Mouse (Mus musculus) hindbrain, embryonic 14.5 days (tissue): ENCODE measurements around the gene Hebp2. TPM values are rescaled to one million over a fixed set of nuclear protein-coding genes. Genes with fewer than 3 reads are reported as not detected.

Source experiments
- ATAC-seq: fragments of 200-750 bp; cut with Nextera tagmentation; 2 replicates; pipeline ENCODE4 v1.8.0; 2017; ENCODE audit warnings: moderate number of reproducible peaks, mild to moderate bottlenecking, moderate TSS enrichment, moderate library complexity; ENCODE audit not compliant: low FRiP score
- DNase-seq: peaks from one replicate; pipeline ENCODE4 v3.0.0-alpha.2; 2015; ENCODE audit warnings: low spot score
- H3K27ac ChIP-seq: fragments of 300-500 bp; sonication (generic); 2 replicates; pipeline ENCODE4 v1.5.1; 2014; ENCODE audit warnings: mild to moderate bottlenecking, moderate library complexity
- H3K27me3 ChIP-seq: fragments of 300-500 bp; sonication (generic); 2 replicates; pipeline ENCODE4 v1.6.1; 2014; ENCODE audit warnings: mild to moderate bottlenecking, low read length, mixed read lengths; ENCODE audit not compliant: control insufficient read depth, insufficient read depth
- H3K36me3 ChIP-seq: fragments of 300-500 bp; sonication (generic); replicated peaks from 2 replicates; pipeline ENCODE4 v1.6.1; 2014; ENCODE audit not compliant: control insufficient read depth, insufficient read depth
- H3K4me1 ChIP-seq: fragments of 300-500 bp; sonication (generic); replicated peaks from 2 replicates; pipeline ENCODE4 v1.6.1; 2014; ENCODE audit warnings: antibody characterized with exemption, low read length, mixed read lengths; ENCODE audit not compliant: control insufficient read depth, insufficient read depth
- H3K4me2 ChIP-seq: fragments of 300-500 bp; sonication (generic); replicated peaks from 2 replicates; pipeline ENCODE4 v1.6.1; 2014; ENCODE audit warnings: mild to moderate bottlenecking, moderate library complexity
- H3K4me3 ChIP-seq: fragments of 300-500 bp; sonication (generic); replicated peaks from 2 replicates; pipeline ENCODE4 v1.5.1; 2014; ENCODE audit warnings: mild to moderate bottlenecking, low read length
- H3K9ac ChIP-seq: fragments of 300-500 bp; sonication (generic); 2 replicates; pipeline ENCODE4 v1.6.1; 2014
- H3K9me3 ChIP-seq: fragments of 300-500 bp; sonication (generic); 2 replicates; pipeline ENCODE4 v1.6.1; 2016; ENCODE audit warnings: low read length; ENCODE audit not compliant: control insufficient read depth
- WGBS: fragments of 180-500 bp; shearing (Covaris S2); extraction: QIAGEN DNeasy Blood & Tissue Kit; methylation state at CpG from one replicate; pipeline ENCODE4 v1.1.7; 2014; 5-methylcytosine and 5-hydroxymethylcytosine counted together
- polyA plus RNA-seq: library from polyadenylated mRNA; unstranded; fragments of >200 nt; fragmentation: Nextera tagmentation; extraction: Ambion mirVana; gene quantifications from 2 replicates; pipeline ENCODE4 v1.2.1, GENCODE M21; 2014

The Hebp2 gene
- polyA plus RNA-seq, 1 experiment from 2014 or later: 13.5 TPM

GRCm38 (mm10) chr10:18501997-18502396 lies 43.9 kb downstream of the Hebp2 start:
- Histone ChIP-seq H3K36me3 (peaks cover 29% of the 10 kb centered on the region), H3K9ac (no peak overlapping the region), H3K4me3 (no peak overlapping the region), H3K27ac (no peak overlapping the region), H3K4me1 (peaks cover 17% of the 10 kb centered on the region), H3K27me3 (no peaks in the 10 kb centered on the region), H3K4me2 (no peak overlapping the region), H3K9me3 (no peaks in the 10 kb centered on the region)
- no peak for DNase-seq
- no peak for ATAC-seq
- WGBS: 63% methylated on average over 3 of the region's 3 CpGs

DNA sequence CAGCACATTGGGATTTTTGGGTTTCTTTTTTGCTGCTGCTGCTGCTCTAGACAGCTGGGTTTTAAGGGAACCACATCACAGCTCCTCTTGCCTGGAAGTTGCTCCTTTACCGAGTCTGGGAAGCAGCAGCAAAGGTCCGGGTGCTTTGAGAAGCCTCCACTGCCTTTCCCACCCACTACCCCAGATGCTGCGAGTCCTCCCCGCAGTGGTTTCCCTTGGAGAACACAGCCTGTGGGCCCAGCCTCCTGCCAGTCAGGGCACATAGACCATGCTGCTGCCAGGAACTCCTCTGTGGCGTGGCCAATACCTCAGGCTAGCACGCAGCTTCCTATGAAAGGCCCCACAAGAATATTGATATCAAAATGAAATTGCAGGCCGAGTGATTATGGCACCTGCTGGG lies 48.8 kb downstream of the Hebp2 start:
- ATAC-seq: no peak; the same call in 1 of the 2 replicates

DNA sequence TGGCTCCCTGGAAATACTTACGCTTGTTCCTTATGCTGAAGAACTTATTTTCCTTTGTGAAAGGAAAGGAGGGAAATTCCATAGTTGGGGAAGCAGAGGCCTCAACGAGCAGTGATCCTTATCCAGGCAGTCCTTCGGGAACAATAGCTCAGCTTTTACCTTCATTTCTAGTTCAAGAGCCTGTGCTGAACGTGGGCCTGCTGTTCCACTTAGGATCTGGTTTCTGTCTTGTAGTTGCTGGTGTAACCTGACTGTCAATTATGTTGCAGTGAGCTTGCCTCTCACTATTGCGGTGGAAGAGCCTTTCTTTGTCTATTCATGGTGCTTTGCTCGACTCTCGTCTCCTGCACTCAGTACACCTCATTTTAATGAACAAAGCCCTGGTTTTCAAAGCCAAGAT lies 51.6 kb downstream of the Hebp2 start:
- H3K9ac ChIP-seq: no peak overlapping the region
- 50% methylated on average over 7 of the region's 7 CpGs for WGBS
- DNase-seq: no peak
- no peak for ATAC-seq
- H3K27ac ChIP-seq: no peak overlapping the region
- no peak overlapping the region for H3K4me3 ChIP-seq
- H3K4me2 ChIP-seq: no peak overlapping the region
- H3K4me1 ChIP-seq: no peaks in the 10 kb centered on the region
- H3K36me3 ChIP-seq: peaks cover 15% of the 10 kb centered on the region
- H3K27me3 ChIP-seq: no peaks in the 10 kb centered on the region
- H3K9me3 ChIP-seq: no peaks in the 10 kb centered on the region

More for the DNA sequence above, 48.8 kb downstream of the Hebp2 start:
- Histone ChIP-seq H3K27ac (no peak overlapping the region), H3K4me3 (no peak overlapping the region), H3K27me3 (no peaks in the 10 kb centered on the region), H3K9ac (no peak overlapping the region), H3K4me1 (no peaks in the 10 kb centered on the region), H3K4me2 (no peak overlapping the region), H3K36me3 (peaks cover 29% of the 10 kb centered on the region), H3K9me3 (no peaks in the 10 kb centered on the region)
- DNase-seq: no peak
- 55% methylated on average over 7 of the region's 7 CpGs for WGBS

DNA sequence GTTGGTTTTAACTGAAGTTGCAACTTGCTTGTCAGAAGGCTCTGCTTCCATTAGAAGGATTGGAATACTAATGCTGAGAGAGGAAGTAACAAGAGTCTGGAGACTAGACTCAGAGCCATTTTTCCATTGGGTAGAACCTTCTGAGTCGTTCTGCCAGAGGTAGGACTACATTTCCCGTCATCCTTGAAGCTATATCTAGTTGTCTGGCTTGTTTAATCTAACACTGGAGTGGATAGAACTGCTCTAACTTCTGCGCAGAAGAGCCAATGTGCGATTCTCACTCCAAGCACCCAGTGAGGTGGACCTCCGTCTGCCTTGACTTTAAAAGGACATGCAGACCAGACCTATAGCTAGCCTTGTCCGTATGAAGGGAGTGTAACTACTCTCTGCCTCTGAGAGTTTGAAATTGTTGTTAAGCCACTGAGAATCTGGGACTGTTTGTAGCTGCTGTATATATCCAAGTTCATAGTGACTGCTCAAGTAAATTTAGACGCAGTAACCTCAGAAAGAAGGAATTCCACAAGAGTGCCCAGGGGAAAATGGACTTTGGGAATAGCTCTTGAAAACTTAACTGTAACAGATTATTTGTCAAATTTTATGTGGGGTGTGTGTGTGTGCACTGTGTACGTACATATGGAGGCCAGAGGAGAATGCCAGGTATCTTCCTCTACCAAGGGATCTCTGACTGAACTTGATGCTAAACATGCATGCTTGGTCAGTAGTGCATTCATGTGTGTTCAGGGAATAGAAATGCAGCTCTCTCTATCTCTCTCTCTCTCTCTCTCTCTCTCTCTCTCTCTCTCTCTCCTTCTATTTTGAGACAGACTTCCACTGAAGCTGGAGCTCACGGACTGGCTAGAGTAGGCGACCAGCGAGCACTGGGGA lies 52.6 kb downstream of the Hebp2 start:
- WGBS: 94% methylated on average over 11 of the region's 11 CpGs
- Histone ChIP-seq H3K27me3 (no peaks in the 10 kb centered on the region), H3K27ac (no peak overlapping the region), H3K4me3 (no peak overlapping the region), H3K36me3 (peaks cover 5% of the 10 kb centered on the region; the same call in 1 of the 2 replicates), H3K9me3 (no peaks in the 10 kb centered on the region), H3K4me1 (no peaks in the 10 kb centered on the region), H3K9ac (no peak overlapping the region), H3K4me2 (no peak overlapping the region)
- no peak for ATAC-seq
- no peak for DNase-seq

DNA sequence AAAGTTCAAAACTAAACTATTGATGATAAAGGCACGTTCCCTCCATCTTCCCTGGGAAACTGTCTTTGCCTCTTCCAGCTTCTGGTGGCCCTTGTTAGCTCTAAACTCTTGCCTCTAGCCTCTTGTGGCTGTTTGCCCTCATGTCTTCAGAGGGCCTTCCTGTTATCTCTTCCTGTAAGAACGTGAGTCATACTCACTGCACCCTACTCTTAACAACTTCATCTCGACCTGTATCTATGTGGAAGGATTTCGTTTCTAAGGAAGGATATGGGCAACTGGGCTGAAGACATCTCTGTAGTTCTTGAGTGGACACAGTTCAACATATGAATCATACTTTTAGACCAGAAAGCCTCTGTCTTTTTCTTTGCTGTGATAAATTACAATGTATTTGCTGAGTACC lies 53.9 kb downstream of the Hebp2 start:
- no peak overlapping the region for H3K9ac ChIP-seq
- no peaks in the 10 kb centered on the region for H3K36me3 ChIP-seq
- no peak overlapping the region for H3K27ac ChIP-seq
- H3K9me3 ChIP-seq: no peaks in the 10 kb centered on the region
- no peak for DNase-seq
- no peak overlapping the region for H3K4me3 ChIP-seq
- no peak for ATAC-seq
- WGBS: 88% methylated on average over 4 of the region's 4 CpGs
- H3K4me1 ChIP-seq: no peaks in the 10 kb centered on the region
- H3K4me2 ChIP-seq: no peak overlapping the region
- no peaks in the 10 kb centered on the region for H3K27me3 ChIP-seq

DNA sequence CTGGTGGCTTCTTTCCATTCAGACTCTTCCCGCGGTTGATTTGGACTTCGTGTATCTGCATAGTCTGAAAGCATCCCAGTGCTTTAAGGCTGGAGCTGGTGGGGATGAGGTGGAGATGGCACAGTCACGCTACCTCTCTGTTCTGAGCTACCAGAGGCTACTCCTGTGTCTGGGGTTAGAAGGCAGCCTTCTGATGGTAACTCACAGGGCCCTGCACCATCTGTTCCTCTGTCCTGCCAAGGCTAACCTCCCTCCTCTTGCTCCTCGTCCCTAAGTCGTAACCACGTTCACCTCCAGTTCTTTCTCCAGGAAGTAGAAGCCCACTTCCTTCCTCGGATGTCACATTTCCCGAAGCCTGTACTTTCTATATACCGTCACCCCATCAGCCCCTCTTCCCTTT lies 55.9 kb downstream of the Hebp2 start:
- H3K36me3 ChIP-seq: no peaks in the 10 kb centered on the region
- DNase-seq (no peak), ATAC-seq (no peak)
- no peak overlapping the region for H3K9ac ChIP-seq
- H3K4me1 ChIP-seq: no peaks in the 10 kb centered on the region
- no peak overlapping the region for H3K27ac ChIP-seq
- no peaks in the 10 kb centered on the region for H3K27me3 ChIP-seq
- no peak overlapping the region for H3K4me3 ChIP-seq
- no peaks in the 10 kb centered on the region for H3K9me3 ChIP-seq
- WGBS: 94% methylated on average over 10 of the region's 10 CpGs
- H3K4me2 ChIP-seq: no peak overlapping the region

Other genes with a start within 250 kb of the Hebp2 start
- 17.7 and 17.8 TPM in 2 replicates for gene Nhsl1, start 227.1 kb downstream of the Hebp2 start, polyA plus RNA-seq
- 7.6 and 8.5 TPM in 2 replicates for gene Arfgef3, start 197.9 kb upstream of the Hebp2 start, polyA plus RNA-seq
- 0.10 and 0.28 TPM in 2 replicates for gene Gm4922, start 240.7 kb upstream of the Hebp2 start, polyA plus RNA-seq